Mouse (Mus musculus): ENCODE results near the gene 2310033P09Rik. TPM values are rescaled to one million over a fixed set of nuclear protein-coding genes. Genes with fewer than 3 reads are reported as not detected.
A peak's percentile ranks its signal among the peaks of the same experiment; 100 is the strongest.

The 2310033P09Rik gene
- total RNA-seq, 1 experiment, result 14.4 TPM

DNA sequence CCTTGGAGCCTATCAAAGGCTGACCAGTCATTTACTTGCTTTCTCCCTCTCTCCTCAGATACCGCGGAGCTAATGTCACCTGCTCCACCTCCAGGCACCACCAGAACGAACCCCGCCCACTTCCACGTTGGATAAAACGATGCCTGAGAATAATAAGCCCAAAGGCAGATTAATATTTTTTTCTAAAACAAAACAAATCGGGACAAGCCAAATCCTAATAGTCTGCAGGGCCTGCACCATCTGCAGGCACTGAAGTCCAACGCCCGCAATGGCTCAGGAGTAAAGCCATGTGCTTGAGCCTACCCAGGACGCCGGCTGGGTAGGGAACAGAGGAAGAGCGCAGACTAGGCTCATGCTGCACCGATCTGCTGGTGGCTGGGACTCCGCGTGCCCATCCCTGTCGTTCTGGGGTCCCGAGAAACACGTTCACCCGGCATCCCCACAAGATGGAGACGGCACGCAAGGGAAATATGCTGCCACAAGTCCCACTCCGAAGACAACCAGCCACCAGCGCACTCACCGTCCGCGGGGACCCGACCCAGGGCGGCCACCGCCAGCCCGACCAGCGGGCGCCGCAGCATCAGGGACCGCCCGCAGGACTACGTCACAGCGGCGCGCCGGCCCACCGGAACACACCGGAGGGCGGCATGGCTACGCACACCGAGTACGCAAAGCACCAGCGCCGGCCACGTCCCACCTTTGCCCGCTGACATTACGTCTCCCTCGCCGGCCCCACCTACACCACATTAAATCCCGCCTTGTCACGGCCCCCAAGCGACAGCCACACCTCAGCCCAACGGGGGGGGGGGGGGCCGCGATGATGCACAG, 16.7 kb upstream of the 2310033P09Rik start:
- Histone ChIP-seq H3K4me1 (ENCODE audit: control insufficient read depth in 2 of 2, insufficient read depth in 2 of 2, low read length in 2 of 2, poor library complexity in 1 of 2) (peaks cover 3 to 13% of the 10 kb centered on the region in 2 experiments; a peak in 3 of 4 replicates), H3K9ac (ENCODE audit: insufficient read depth, low read depth, low read length, poor library complexity, severe bottlenecking) (peak overlapping the region; percentile 94), H3K27ac (ENCODE audit: insufficient read depth, low read depth, low read length, poor library complexity, severe bottlenecking) (peak overlapping the region; percentile 62), H3K36me3 (ENCODE audit: control insufficient read depth, insufficient read depth, low read length, poor library complexity, severe bottlenecking) (peaks cover 13% of the 10 kb centered on the region; the same call in 1 of the 2 replicates), H3K9me3 (ENCODE audit: control insufficient read depth, insufficient read depth, low read depth, low read length) (no peaks in the 10 kb centered on the region), H3K4me3 (ENCODE audit: insufficient read depth in 1 of 2, low read depth in 1 of 2, low read length in 2 of 2, poor library complexity in 1 of 2, severe bottlenecking in 1 of 2) (peak overlapping the region; percentile 82 to 86)
- DNase-seq (ENCODE audit: low read depth, low spot score), result peak; percentile 71
- TF ChIP-seq ZC3H11A (IDR thresholded peaks at IDR 0.05; ENCODE audit: borderline replicate concordance, low read depth, low read length) (no peak), CHD2 (IDR thresholded peaks at IDR 0.05; ENCODE audit: low read depth, low read length) (no peak), MAFK (IDR thresholded peaks at IDR 0.05; ENCODE audit: insufficient read depth, low read depth, low read length) (0 out of 2 replicates have a peak, but pooled peaks have one; percentile 4), HCFC1 (IDR thresholded peaks at IDR 0.05; ENCODE audit: borderline replicate concordance, insufficient read depth, low read length) (peak; percentile 52; the same call in 1 of the 2 replicates), ZNF384 (IDR thresholded peaks at IDR 0.05; ENCODE audit: low read depth, low read length) (no peak)
- in situ Hi-C loops (cut with MboI; ENCODE audit: low sequenced_read_pairs in 2 of 2, unreplicated experiment in 2 of 2), result no loop called here

GRCm38 (mm10) chr11:59192059-59192386, 16.1 kb upstream of the 2310033P09Rik start, which contains the start of gene Guk1:
Gene Guk1 (minus strand): TSS chr11:59192212.
- no peak for TF ChIP-seq ZC3H11A (IDR thresholded peaks at IDR 0.05; ENCODE audit: borderline replicate concordance, low read depth, low read length)
- no peak for TF ChIP-seq MAFK (IDR thresholded peaks at IDR 0.05; ENCODE audit: insufficient read depth, low read depth, low read length)
- TF ChIP-seq HCFC1 (IDR thresholded peaks at IDR 0.05; ENCODE audit: borderline replicate concordance, insufficient read depth, low read length), result no peak
- no peak for TF ChIP-seq ZNF384 (IDR thresholded peaks at IDR 0.05; ENCODE audit: low read depth, low read length)
- no peak for TF ChIP-seq CHD2 (IDR thresholded peaks at IDR 0.05; ENCODE audit: low read depth, low read length)
- H3K9me3 ChIP-seq (ENCODE audit: control insufficient read depth, insufficient read depth, low read depth, low read length), result no peaks in the 10 kb centered on the region
- in situ Hi-C loops (cut with MboI; ENCODE audit: low sequenced_read_pairs in 2 of 2, unreplicated experiment in 2 of 2), result no loop called here

DNA sequence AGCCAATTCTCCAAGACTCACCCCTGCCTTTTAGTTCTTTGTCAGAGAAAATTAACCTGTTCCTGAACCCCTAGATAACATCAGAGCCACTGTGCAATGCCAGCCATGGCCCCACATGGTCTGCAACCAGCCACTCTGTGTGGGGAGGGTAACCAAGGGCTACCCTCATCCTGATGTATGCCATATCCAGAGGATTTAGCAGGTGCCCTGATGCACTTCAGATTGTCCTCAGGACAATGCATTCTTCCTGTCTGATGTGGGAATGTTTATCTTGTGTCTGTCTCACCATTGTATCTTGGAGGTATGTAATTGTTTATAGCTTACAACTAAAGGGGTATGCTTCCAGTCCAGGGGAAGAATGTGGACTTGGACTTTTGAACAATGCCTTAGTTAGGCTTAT, 11.9 kb upstream of the 2310033P09Rik start:
- H3K9me3 ChIP-seq (ENCODE audit: control insufficient read depth, insufficient read depth, low read depth, low read length), result no peaks in the 10 kb centered on the region
- no peak for DNase-seq (ENCODE audit: low read depth, low spot score)
- peaks cover 2 to 3% of the 10 kb centered on the region in 2 experiments; a peak in 2 of 4 replicates for H3K4me1 ChIP-seq (ENCODE audit: control insufficient read depth in 2 of 2, insufficient read depth in 2 of 2, low read length in 2 of 2, poor library complexity in 1 of 2)
- H3K9ac ChIP-seq (ENCODE audit: insufficient read depth, low read depth, low read length, poor library complexity, severe bottlenecking), result no peak overlapping the region
- no peak overlapping the region for H3K27ac ChIP-seq (ENCODE audit: insufficient read depth, low read depth, low read length, poor library complexity, severe bottlenecking)
- no peaks in the 10 kb centered on the region for H3K36me3 ChIP-seq (ENCODE audit: control insufficient read depth, insufficient read depth, low read length, poor library complexity, severe bottlenecking)
- no peak for TF ChIP-seq HCFC1 (IDR thresholded peaks at IDR 0.05; ENCODE audit: borderline replicate concordance, insufficient read depth, low read length)
- no peak overlapping the region for H3K4me3 ChIP-seq (ENCODE audit: insufficient read depth in 1 of 2, low read depth in 1 of 2, low read length in 2 of 2, poor library complexity in 1 of 2, severe bottlenecking in 1 of 2)
- in situ Hi-C loops (cut with MboI; ENCODE audit: low sequenced_read_pairs in 2 of 2, unreplicated experiment in 2 of 2), result no loop called here

More at GRCm38 (mm10) chr11:59192059-59192386, 16.1 kb upstream of the 2310033P09Rik start, which contains the start of gene Guk1:
- no peak for DNase-seq (ENCODE audit: low read depth, low spot score)
- Histone ChIP-seq H3K4me3 (ENCODE audit: insufficient read depth in 1 of 2, low read depth in 1 of 2, low read length in 2 of 2, poor library complexity in 1 of 2, severe bottlenecking in 1 of 2) (peak within 1 kb of the TSS; percentile 82 to 86), H3K36me3 (ENCODE audit: control insufficient read depth, insufficient read depth, low read length, poor library complexity, severe bottlenecking) (peaks cover 9% of the 10 kb centered on the region; the same call in 1 of the 2 replicates), H3K4me1 (ENCODE audit: control insufficient read depth in 2 of 2, insufficient read depth in 2 of 2, low read length in 2 of 2, poor library complexity in 1 of 2) (peaks cover 3 to 13% of the 10 kb centered on the region in 2 experiments; a peak in 3 of 4 replicates), H3K27ac (ENCODE audit: insufficient read depth, low read depth, low read length, poor library complexity, severe bottlenecking) (peak within 1 kb of the TSS; percentile 62), H3K9ac (ENCODE audit: insufficient read depth, low read depth, low read length, poor library complexity, severe bottlenecking) (peak within 1 kb of the TSS; percentile 94)

GRCm38 (mm10) chr11:59201216-59202002, 6.7 kb upstream of the 2310033P09Rik start:
- H3K36me3 ChIP-seq (ENCODE audit: control insufficient read depth, insufficient read depth, low read length, poor library complexity, severe bottlenecking), result peaks cover 10% of the 10 kb centered on the region
- peak overlapping the region; percentile 67 to 84 for H3K4me3 ChIP-seq (ENCODE audit: insufficient read depth in 1 of 2, low read depth in 1 of 2, low read length in 2 of 2, poor library complexity in 1 of 2, severe bottlenecking in 1 of 2)
- no peaks in the 10 kb centered on the region for H3K9me3 ChIP-seq (ENCODE audit: control insufficient read depth, insufficient read depth, low read depth, low read length)
- H3K4me1 ChIP-seq (ENCODE audit: control insufficient read depth in 2 of 2, insufficient read depth in 2 of 2, low read length in 2 of 2, poor library complexity in 1 of 2), result peaks cover 0 to 2% of the 10 kb centered on the region in 2 experiments; a peak in 1 of 4 replicates
- no peak for DNase-seq (ENCODE audit: low read depth, low spot score)
- H3K9ac ChIP-seq (ENCODE audit: insufficient read depth, low read depth, low read length, poor library complexity, severe bottlenecking), result peak overlapping the region; percentile 59
- H3K27ac ChIP-seq (ENCODE audit: insufficient read depth, low read depth, low read length, poor library complexity, severe bottlenecking), result no peak overlapping the region
- in situ Hi-C loops (cut with MboI; ENCODE audit: low sequenced_read_pairs in 2 of 2, unreplicated experiment in 2 of 2), result no loop called here
- TF ChIP-seq ZNF384 (IDR thresholded peaks at IDR 0.05; ENCODE audit: low read depth, low read length) (no peak), MAFK (IDR thresholded peaks at IDR 0.05; ENCODE audit: insufficient read depth, low read depth, low read length) (no peak), HCFC1 (IDR thresholded peaks at IDR 0.05; ENCODE audit: borderline replicate concordance, insufficient read depth, low read length) (no peak), ZC3H11A (IDR thresholded peaks at IDR 0.05; ENCODE audit: borderline replicate concordance, low read depth, low read length) (no peak), CHD2 (IDR thresholded peaks at IDR 0.05; ENCODE audit: low read depth, low read length) (no peak)

Measured in ES-E14 (cell line).